Mouse (Mus musculus): ENCODE measurements around the gene Ch25h. TPM values are rescaled to one million over a fixed set of nuclear protein-coding genes. Genes with fewer than 3 reads are reported as not detected.

Ch25h gene
- polyA plus RNA-seq (2014; fragmentation: Nextera tagmentation; extraction: Ambion mirVana), result 0.14 and 0.43 TPM in 2 replicates

DNA sequence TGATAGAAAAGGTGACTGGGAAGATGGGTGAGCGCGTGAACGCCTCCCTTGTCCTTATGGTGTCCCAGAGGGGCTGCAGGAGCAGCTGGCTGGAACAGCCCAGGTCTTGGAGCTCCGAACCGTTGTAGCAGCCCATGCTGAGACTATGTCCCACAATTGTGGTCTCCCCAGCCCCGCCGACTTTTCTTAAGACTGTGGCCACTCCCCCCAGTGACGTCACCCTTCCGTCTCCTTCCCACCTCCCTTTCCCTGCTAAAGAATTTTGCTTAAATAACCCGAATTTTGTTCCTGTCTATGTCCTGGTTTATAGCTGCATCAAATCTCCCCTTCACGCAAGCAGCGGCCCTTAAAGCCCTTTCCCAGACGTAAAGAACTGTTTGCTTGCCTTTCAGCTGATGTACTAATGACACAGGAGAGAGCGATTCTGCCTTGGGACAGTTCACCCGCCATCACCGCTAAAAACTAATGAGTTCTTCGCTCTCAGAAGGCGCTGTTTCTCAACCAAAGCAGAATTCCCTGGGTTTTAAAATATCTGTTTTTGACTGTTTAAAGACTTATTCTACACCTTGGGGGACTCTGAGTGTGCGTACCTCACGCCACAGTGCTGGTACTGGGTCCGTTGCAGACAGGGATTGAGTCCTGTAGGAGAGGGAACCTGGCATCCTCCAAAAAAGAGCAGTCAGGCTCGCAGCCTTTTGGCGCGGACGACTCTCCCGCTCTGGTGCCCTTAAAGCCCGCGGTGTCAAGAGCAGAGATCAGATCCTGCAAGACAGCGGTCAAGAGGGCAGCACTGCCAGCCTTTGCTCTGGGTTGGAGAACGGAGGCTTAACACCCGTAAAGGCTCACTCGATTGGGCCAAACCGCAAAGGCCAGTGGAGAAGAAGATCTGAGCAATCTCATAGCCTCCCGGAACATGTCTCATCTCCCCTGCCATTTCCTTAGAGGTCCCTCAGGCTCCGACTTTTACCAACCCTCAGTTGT, at the start of gene Ch25h:
Gene Ch25h (minus strand): TSS at position 174 of the 981 bp plus-strand sequence.
- peak; percentile 74 for DNase-seq
- Histone ChIP-seq H3K4me2 (peak within 1 kb of the TSS; percentile 98), H3K9me3 (ENCODE audit: low read depth, low read length) (no peaks in the 10 kb centered on the region), H3K27ac (ENCODE audit: low read depth) (no peak within 1 kb of the TSS), H3K4me1 (ENCODE audit: insufficient read depth) (peaks cover 7% of the 10 kb centered on the region; the same call in 1 of the 2 replicates), H3K27me3 (ENCODE audit: insufficient read depth, low read length) (peaks cover 18% of the 10 kb centered on the region), H3K36me3 (ENCODE audit: insufficient read depth) (no peaks in the 10 kb centered on the region), H3K9ac (peak within 1 kb of the TSS; percentile 43), H3K4me3 (ENCODE audit: low read depth, low read length) (peak within 1 kb of the TSS; percentile 53)
- TF ChIP-seq CTCF (IDR thresholded peaks at IDR 0.05; ENCODE audit: low read depth), result no peak
- under 1% methylated on average over 35 of the region's 35 CpGs for WGBS
- ATAC-seq (ENCODE audit: insufficient read depth), result peak; percentile 85

DNA sequence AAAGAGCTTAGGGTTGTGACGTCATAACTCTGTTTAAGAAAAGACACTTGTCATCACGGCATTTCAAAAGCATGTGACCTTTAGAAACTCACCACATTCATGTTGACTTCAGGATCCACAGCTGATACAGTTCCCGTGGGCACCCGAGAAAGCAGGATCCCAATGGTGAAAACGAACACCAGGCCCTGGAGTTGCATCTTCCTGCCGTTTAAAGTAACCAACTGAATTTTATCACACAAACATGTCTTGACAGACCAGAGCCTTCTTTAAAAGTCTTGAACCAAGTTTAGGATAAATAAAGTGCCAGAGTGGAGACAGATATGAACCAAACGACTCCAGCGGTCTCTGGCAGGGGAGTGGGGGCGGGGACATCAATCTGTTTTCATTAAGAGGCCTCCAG, 49.7 kb upstream of the Ch25h start:
- Histone ChIP-seq H3K27me3 (ENCODE audit: insufficient read depth, low read length) (no peaks in the 10 kb centered on the region), H3K4me2 (peak overlapping the region; percentile 1; the same call in 1 of the 2 replicates), H3K4me3 (ENCODE audit: low read depth, low read length) (no peak overlapping the region)

DNA sequence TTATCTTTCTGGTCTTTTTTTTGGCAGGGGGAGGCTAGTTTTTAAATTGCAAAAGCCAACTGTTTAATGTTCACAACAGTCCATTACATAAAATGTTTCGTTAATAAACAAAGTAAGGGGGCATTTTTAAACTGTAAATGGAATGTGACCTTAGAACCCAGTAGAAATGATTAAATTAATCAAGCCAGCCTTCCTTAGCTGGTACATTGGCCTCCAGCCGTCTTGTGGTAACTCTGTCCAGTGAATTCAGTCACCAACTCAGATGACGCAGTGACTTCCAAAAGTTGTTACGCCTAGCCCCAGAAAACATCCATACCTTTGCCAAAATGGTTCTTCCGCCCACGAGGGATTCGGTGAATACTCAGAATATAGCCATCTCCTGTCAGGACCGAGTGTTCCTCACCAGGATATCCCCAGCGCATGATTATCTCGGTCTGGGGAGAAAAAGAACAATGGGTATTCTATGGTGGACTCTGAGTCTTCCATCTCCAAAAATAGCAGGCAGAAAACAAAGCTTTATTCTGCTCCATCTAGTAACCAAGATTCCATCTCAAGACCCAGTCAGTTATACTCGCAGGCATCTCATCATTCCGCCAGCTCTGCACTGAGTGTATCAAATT, 48.3 kb upstream of the Ch25h start:
- no peak overlapping the region for H3K9ac ChIP-seq
- peaks cover 4% of the 10 kb centered on the region; the same call in 1 of the 2 replicates for H3K4me1 ChIP-seq (ENCODE audit: insufficient read depth)
- H3K4me3 ChIP-seq (ENCODE audit: low read depth, low read length), result no peak overlapping the region
- 0 out of 2 replicates have a peak, but pooled peaks cover 4% of the 10 kb centered on the region for H3K36me3 ChIP-seq (ENCODE audit: insufficient read depth)
- ATAC-seq (ENCODE audit: insufficient read depth) (no peak), DNase-seq (peak; percentile 69)
- no peaks in the 10 kb centered on the region for H3K27me3 ChIP-seq (ENCODE audit: insufficient read depth, low read length)
- no peaks in the 10 kb centered on the region for H3K9me3 ChIP-seq (ENCODE audit: low read depth, low read length)
- H3K27ac ChIP-seq (ENCODE audit: low read depth), result no peak overlapping the region
- WGBS, result 67% methylated on average over 12 of the region's 12 CpGs
- TF ChIP-seq CTCF (IDR thresholded peaks at IDR 0.05; ENCODE audit: low read depth), result no peak
- no peak overlapping the region for H3K4me2 ChIP-seq

More for the DNA sequence above, 49.7 kb upstream of the Ch25h start:
- TF ChIP-seq CTCF (IDR thresholded peaks at IDR 0.05; ENCODE audit: low read depth), result no peak
- DNase-seq (peak; percentile 35), ATAC-seq (ENCODE audit: insufficient read depth) (no peak)
- WGBS, result 22% methylated on average over 9 of the region's 9 CpGs
- no peaks in the 10 kb centered on the region for H3K36me3 ChIP-seq (ENCODE audit: insufficient read depth)
- H3K27ac ChIP-seq (ENCODE audit: low read depth), result no peak overlapping the region
- H3K9me3 ChIP-seq (ENCODE audit: low read depth, low read length), result no peaks in the 10 kb centered on the region
- no peak overlapping the region for H3K9ac ChIP-seq
- peaks cover 4% of the 10 kb centered on the region; the same call in 1 of the 2 replicates for H3K4me1 ChIP-seq (ENCODE audit: insufficient read depth)

DNA sequence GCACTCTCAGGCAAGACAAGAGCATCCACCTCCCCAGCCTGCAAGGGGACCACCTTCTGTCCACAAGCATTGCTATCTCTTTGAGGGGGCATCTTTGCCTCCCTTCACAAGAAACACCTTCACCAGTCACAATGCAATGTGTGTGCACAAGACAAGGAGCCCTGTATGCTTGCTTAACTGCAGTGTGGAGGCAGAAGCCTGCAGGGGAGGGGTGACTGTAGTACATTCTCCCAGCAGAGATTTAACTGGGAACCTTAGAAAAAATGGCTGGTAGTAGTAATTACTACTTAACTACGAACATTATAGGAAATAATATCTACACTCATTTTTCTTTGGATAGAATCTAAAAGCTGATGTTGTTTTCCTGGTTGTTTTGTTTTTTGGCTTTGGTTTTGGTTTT, 47.0 kb upstream of the Ch25h start:
- no peak for TF ChIP-seq CTCF (IDR thresholded peaks at IDR 0.05; ENCODE audit: low read depth)
- H3K9ac ChIP-seq, result no peak overlapping the region

DNA sequence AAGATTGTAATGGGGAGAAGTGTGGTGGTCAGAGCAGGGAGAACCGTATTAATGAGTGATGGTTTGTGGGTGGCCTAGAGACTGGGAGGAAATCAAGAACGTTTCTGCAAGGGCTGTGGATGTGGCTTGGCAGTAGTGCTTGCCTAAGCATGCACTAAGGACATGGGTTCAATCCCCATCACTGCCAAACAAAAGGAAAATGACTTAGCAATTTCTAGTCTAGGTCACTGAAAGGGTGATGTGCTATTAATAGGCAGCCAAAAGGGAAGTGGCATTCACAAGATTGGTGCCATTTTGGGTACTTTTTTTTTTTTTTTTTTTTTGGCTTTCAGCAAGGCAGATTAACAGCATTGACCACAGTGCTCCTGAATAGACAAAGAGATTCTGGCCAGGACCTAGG, 46.4 kb upstream of the Ch25h start:
- H3K27ac ChIP-seq (ENCODE audit: low read depth), result no peak overlapping the region
- H3K9me3 ChIP-seq (ENCODE audit: low read depth, low read length), result no peaks in the 10 kb centered on the region
- WGBS, result 63% methylated on average over 2 of the region's 2 CpGs
- TF ChIP-seq CTCF (IDR thresholded peaks at IDR 0.05; ENCODE audit: low read depth), result no peak
- no peak overlapping the region for H3K4me2 ChIP-seq
- DNase-seq, result no peak
- H3K36me3 ChIP-seq (ENCODE audit: insufficient read depth), result 0 out of 2 replicates have a peak, but pooled peaks cover 4% of the 10 kb centered on the region
- no peak overlapping the region for H3K4me3 ChIP-seq (ENCODE audit: low read depth, low read length)
- no peaks in the 10 kb centered on the region for H3K27me3 ChIP-seq (ENCODE audit: insufficient read depth, low read length)
- no peak overlapping the region for H3K9ac ChIP-seq
- H3K4me1 ChIP-seq (ENCODE audit: insufficient read depth), result peaks cover 4% of the 10 kb centered on the region; the same call in 1 of the 2 replicates
- ATAC-seq (ENCODE audit: insufficient read depth), result no peak

More for the DNA sequence above, 47.0 kb upstream of the Ch25h start:
- 86% methylated on average over 1 of the region's 1 CpGs for WGBS
- peaks cover 4% of the 10 kb centered on the region; the same call in 1 of the 2 replicates for H3K4me1 ChIP-seq (ENCODE audit: insufficient read depth)
- ATAC-seq (ENCODE audit: insufficient read depth), result no peak
- no peak overlapping the region for H3K4me2 ChIP-seq
- no peak overlapping the region for H3K27ac ChIP-seq (ENCODE audit: low read depth)
- H3K9me3 ChIP-seq (ENCODE audit: low read depth, low read length), result no peaks in the 10 kb centered on the region
- no peak for DNase-seq
- H3K27me3 ChIP-seq (ENCODE audit: insufficient read depth, low read length), result no peaks in the 10 kb centered on the region
- H3K36me3 ChIP-seq (ENCODE audit: insufficient read depth), result 0 out of 2 replicates have a peak, but pooled peaks cover 4% of the 10 kb centered on the region
- no peak overlapping the region for H3K4me3 ChIP-seq (ENCODE audit: low read depth, low read length)

DNA sequence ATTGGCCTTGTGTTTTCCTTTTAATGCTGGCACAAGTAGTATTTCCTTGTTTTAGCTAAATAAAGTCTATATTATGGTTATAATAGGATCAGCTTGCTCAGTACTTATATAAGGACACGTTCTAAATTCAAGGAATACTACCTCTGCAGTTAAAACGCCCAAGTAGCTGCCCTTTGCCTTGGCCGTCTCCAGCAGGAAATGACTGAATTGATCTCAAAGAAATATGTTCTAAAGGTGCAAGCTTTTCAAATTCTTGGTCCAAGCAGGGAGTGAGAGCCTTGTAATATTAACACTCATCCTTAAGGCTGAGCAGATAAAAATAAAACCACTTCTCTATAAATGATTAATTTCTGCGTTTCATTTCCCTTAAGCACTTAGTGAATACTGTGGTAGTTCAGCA, 45.1 kb upstream of the Ch25h start:
- DNase-seq (no peak), ATAC-seq (ENCODE audit: insufficient read depth) (no peak)
- no peak overlapping the region for H3K27ac ChIP-seq (ENCODE audit: low read depth)
- no peak for TF ChIP-seq CTCF (IDR thresholded peaks at IDR 0.05; ENCODE audit: low read depth)
- H3K9ac ChIP-seq, result no peak overlapping the region
- no peaks in the 10 kb centered on the region for H3K9me3 ChIP-seq (ENCODE audit: low read depth, low read length)
- WGBS, result 76% methylated on average over 4 of the region's 4 CpGs
- no peaks in the 10 kb centered on the region for H3K27me3 ChIP-seq (ENCODE audit: insufficient read depth, low read length)
- no peaks in the 10 kb centered on the region for H3K4me1 ChIP-seq (ENCODE audit: insufficient read depth)
- H3K4me2 ChIP-seq, result no peak overlapping the region
- H3K4me3 ChIP-seq (ENCODE audit: low read depth, low read length), result no peak overlapping the region
- peaks cover 8% of the 10 kb centered on the region; the same call in 1 of the 2 replicates for H3K36me3 ChIP-seq (ENCODE audit: insufficient read depth)

Measured in lung, embryonic 14.5 days (tissue).